Mouse (Mus musculus) lung, adult 18-20 months (tissue): ENCODE results near the gene Bcam.

Experiments used
- DNase-seq, 2 experiments: peaks; one replicate each; pipeline ENCODE4 v3.0.0; 2022; ENCODE audit warnings: mixed read lengths in 2 of 2

The Bcam gene

DNA sequence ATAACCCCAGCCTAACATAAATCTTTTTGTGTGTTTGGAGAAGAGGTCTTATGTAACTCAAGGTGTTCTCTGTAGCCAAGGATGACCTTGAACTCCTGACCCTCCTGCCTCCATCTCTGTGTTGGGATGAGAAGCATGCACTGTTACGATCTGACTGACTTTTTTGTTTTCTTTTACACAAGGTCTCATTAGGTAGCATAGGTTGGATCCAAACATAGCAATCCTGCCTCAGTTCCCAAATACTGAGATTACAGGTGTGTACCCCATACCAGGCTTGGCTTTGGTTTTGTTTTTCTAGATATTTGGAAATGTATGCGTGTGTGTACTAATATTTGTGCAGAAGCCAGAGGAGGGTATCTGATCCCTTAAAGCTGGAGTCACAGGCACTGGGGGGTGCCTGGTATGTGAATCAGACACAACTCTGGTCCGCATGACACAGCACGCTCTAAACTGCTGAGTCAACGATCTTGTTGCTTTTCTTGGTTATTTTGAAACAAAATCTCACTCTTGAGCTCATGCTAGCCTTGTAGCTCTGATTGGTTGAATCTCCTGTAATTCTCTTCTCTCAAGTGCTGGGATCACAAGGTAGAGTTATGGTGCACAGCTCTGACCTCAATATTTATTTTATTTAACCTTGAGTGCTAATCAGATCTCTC is 52.4 kb downstream of the Bcam start:
- no peak for DNase-seq

DNA sequence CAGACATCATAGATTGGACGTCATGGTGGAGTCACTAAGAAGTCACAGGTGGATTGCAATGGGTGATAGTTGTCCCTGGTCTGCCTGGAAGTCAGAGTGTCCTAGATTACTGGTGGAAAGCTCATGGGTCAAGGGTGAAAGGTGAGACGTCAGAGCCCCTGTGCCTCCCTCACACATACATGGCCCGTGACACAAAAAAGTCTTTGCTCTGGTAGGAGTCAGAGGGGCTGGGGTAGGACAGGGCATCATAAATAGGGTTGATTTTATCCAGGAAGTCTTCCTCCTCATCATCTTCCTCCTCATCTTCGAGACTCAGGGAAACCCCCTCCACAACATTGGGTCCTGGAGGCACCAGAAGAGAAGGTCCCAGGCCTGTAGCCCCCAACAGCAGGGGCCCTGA is 53.5 kb downstream of the Bcam start:
- DNase-seq = no peak

DNA sequence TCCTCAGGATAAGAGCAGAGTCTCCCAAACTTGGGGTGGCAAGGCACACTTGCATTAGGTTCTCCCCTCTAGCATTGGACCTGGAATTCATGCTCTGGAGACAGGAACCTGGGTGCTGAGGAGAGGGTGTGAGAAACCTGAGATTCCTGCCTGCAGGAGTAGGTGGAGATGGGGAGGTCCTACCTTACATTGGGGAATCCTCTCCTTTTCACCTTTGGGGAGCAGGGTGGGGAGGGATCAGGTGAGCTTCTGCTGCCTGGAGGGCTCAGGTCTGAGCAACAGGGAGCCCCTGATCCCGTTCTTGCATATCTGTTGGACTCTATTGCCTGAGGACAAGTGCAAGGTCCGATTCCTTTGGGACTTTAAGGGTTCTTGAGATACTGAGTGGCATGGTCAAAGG is 54.0 kb downstream of the Bcam start:
- DNase-seq = no peak

DNA sequence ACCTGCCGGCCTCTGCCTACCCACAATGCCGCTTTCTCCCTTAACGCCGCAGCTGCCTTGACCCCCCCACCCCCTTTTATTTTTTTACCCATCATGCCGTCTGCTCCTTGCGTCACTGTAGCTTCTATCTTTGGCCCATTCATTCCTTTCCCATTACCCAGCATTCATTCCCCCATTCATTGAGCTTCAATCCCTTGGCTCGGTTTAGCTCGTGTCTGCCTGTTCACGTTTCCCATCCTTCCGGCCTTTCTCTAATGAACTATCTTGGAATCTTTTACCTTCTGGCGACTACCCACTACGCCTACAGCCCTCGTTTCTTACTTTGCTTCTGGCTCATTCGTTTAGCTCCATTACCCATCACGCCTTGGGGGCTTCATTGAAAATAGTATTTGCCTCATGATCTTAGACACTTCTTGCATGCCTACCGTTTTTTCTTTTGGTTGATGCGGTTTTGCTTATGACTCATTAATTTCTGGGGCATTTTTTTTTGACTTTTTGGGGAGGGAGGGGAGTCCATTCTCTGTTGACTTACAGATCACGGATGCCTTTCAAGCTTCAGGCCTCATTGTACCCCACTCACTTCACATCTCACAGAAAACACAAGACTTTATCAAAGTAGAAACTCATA is 54.6 kb downstream of the Bcam start:
- DNase-seq = no peak

DNA sequence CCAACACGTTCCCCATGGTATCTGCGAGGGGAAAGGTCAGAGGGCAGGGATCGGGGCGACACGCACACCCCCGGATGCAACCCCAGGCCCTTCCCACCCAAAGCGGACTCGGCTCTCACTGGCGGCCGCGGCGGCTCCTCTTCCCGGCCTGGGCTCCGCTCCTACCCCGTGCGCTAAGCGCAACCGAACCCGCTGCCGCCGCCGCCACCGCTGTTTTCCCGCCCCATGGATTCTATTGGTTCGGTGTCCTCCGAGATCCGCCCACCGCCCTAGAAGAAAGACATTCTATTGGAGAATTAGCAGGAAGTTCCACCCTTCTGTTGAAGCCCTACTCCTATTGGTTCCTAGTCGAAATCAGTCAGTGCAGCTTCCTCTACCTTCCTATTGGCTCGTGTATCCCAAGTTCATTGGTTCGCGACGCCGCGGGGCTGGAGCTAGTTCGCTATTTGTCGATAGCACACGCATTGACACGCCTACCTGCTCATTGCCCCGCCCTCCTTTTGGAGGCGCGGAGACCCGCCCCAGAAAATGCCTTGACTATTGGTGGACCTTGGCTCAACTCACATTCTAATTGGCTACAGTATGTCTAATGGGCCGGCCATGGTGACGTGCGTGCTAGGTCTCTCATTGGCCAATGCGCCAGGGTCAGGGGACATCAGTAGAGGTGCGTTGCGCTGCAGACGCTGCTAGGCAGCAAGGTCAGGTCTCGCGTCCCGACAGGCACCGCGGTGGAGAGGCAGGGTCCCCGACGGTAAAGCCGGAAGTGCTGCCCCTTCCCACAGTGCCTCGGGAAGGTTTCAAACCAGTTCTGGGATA is 55.4 kb downstream of the Bcam start, which contains the start of gene Tomm40:
Tomm40 (minus strand) TSS at position 200 of the 816 bp plus-strand sequence.
- DNase-seq = peak; percentile 100

DNA sequence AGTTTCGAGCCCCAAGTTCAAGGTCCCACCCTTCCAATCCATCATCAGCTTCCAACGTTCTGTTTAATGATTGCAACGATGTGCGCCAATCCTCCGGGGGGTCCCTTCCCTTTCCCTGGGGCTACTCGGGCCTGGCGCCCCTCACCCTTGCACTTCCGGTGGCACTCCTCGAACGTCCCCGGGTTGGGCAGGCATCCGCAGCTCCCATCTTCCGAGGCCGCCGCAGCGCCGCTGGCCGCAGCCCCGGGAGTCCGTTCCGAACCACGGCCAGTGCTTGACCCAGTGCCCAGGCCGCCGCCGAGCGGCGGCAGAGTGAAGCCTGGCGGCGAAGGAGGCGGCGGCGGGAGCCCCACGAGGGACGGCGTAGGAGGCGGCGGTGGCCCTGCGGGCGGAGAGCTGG is 56.0 kb downstream of the Bcam start:
- DNase-seq = no peak

DNA sequence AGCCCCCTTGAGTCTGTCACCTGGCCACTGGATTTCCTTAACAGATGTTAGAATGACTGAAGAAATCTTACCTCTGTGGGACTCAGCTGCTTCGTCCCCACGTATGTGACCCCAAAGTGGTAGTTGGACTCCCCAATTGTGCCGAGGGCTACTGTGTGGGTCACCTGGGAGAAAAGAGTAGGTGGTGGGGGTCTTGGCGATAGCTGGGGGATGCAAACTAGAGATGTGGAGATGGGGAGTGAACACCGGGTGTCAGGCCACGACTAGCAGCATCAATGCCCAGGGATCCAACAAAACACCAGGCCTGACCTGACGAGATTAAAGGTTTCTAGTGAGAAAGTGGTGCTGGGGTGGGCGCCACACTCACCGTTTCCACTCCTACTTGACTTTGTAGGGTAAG is 57.2 kb downstream of the Bcam start:
- DNase-seq = no peak

DNA sequence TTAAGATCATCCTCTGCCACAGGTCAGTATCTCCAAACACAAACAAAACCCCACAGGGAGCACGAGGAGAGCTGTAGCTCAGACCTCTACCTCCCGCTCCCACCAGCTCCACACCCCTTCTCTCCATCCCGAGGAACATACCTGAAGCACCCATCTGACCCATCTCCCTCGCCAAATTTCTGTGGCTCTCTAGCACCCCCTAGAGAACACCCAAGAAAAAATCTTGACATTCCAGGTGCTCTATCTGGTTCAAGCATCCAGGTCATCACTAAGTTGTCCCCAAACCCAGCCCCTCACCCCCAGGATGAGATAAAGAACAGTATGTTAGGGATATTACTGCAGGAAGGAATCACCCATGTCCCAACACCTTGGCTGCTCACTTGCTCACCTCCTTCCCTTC is 57.6 kb downstream of the Bcam start:
- DNase-seq = no peak

DNA sequence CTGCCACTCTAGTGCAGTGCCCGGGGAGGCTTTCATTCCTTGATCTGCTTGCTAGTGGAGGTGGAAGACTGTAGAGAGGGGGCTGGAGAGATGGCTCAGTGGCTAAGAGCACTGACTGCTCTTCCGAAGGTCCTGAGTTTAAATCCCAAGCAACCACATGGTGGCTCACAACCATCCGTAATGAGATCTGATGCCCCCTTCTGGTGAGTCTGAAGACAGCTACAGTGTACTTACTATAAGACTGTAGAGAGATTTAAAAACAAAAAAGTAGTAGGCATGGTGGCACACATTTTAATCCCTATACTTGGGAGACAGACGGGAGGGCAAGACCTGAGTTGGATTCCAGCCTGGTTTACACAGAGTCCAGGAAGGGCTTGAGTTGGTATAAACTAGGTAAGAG is 58.4 kb downstream of the Bcam start:
- no peak for DNase-seq

DNA sequence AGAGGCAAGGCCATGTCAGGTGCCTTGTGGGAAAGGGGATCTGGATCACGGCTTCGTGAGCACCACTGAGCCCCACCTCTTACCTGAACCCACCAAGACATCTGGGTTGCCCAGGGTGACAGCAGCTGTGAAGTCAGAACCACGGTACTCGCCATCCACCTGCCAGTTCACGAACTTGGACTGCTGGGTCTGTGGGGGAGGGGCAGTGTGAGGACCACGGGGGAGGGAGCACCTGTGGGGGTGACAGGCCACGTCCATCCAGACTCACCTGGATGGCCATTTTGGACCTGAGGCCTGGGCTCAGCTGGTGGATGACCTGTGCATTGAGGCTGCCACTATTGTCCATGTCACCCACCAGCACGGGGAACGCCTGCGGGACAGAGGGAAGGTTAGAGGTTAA is 60.2 kb downstream of the Bcam start:
- DNase-seq = no peak
